Mouse (Mus musculus): ENCODE measurements around the gene Krt42.

- TF ChIP-seq CTCF (IDR thresholded peaks at IDR 0.05; ENCODE audit: low read depth) (peak; percentile 100), EP300 (IDR thresholded peaks at IDR 0.05; ENCODE audit: low read depth) (no peak)
Observed at GRCm38 (mm10) chr11:100295308-100295707, 25.6 kb upstream of the Krt42 start.
